Mouse (Mus musculus) forebrain, embryonic 10.5 days (tissue): ENCODE results near the gene Galc. TPM values are rescaled to one million over a fixed set of nuclear protein-coding genes. Genes with fewer than 3 reads are reported as not detected.

Experiments
- polyA plus RNA-seq: library from polyadenylated mRNA; unstranded; fragments of >200 nt; fragmentation: Nextera tagmentation; extraction: Ambion mirVana; gene quantifications from 2 replicates; pipeline ENCODE4 v1.2.1, GENCODE M21; 2016

Galc gene
- polyA plus RNA-seq, 1 experiment from 2014 or later: 14.9 TPM

Other genes with a start within 250 kb of the Galc start
- 0.26 and 0.28 TPM in 2 replicates for gene Gpr65, start 9.2 kb upstream of the Galc start, polyA plus RNA-seq